Mouse (Mus musculus) lung, adult 18-20 months (tissue): ENCODE measurements at regions not wholly inside any gene's neighbourhood (a gene's known extent, or its start where the extent isn't known, plus 50 kb on each side); places are given as distances from the start of the nearest gene placed in this dataset.
A peak's percentile ranks its signal among the peaks of the same experiment; 100 is the strongest.

ENCODE experiments used
- DNase-seq, 2 experiments: peaks; one replicate each; pipeline ENCODE4 v3.0.0; 2022; ENCODE audit warnings: mixed read lengths in 2 of 2

DNA sequence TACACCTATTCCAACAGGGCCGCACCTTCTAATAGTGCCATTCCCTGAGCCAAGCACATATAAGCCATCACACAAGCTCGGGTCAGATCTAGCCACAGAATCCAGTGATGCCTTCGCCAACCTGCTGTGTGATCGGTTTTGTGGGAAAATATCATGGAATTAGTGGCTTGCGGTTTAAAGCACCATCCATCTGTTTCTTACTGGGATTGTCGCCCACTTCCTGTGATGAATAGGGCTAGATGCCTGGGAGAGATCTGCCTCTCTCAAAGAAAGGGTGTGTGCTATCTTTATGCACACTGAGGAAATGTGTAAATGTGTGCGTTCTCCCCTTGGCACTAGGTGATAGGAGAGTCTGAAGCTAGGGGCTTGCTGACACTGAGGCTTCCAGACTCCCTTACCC lies 154.5 kb upstream of the Smim23 start:
- DNase-seq = no peak

DNA sequence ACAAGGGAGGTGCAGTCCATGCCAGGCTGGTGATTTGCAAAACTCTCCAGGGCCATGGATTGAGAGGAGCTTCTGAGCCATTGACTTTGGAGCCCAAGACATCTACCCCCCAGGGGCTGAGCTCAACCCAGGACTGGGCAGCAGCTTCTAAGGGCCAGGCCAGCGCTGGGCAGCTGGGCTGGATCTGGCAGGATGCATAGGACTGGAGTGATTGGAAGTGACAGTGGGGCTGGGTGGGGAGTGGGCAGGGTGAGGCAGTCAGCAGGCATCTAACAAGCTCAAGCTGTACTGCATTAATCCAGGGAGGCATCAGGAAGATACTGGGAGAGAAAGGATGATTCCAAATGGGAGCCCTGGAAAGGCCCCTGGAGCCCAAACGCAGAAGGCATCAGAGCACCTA lies 152.2 kb upstream of the Smim23 start:
- no peak for DNase-seq

DNA sequence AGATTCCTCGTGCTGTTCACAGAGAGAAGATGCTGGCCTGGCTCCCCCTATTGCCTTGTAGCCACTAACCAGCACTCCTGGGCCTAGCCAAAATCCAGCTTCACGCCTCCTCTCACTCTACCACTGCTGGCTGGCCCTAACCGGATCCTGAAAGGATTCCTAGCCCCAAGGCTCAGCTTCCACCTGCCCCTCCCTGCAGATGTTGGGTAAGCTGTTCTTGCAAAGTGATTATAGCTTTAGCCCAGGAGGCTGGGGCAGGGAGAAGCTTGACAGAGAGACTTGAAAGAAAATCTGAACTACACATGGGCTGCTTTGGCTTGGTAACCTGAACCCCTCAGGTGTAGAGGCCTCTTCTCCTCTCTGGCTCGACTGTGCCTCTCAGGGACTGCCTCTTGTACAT lies 149.0 kb upstream of the Smim23 start:
- DNase-seq = no peak

DNA sequence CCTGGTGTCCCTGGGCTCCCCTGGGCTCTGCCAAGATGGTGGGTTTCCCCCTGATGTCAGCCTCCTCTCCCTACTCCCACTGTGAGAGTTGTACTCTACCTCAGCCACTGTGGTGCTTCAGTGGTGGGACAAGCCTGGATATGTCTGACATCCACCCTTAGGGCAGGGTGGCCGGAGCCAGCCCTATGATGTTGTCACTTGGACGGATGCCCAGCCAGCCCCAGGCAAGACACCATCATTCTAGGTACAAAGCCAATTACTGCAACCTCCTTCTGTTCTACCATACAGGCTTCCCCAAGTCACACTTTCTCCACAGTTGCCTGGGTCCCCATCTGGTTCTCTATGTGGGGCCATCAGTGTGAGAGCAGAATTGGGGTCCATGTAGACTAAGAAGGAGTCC lies 141.0 kb upstream of the Smim23 start:
- DNase-seq = no peak

DNA sequence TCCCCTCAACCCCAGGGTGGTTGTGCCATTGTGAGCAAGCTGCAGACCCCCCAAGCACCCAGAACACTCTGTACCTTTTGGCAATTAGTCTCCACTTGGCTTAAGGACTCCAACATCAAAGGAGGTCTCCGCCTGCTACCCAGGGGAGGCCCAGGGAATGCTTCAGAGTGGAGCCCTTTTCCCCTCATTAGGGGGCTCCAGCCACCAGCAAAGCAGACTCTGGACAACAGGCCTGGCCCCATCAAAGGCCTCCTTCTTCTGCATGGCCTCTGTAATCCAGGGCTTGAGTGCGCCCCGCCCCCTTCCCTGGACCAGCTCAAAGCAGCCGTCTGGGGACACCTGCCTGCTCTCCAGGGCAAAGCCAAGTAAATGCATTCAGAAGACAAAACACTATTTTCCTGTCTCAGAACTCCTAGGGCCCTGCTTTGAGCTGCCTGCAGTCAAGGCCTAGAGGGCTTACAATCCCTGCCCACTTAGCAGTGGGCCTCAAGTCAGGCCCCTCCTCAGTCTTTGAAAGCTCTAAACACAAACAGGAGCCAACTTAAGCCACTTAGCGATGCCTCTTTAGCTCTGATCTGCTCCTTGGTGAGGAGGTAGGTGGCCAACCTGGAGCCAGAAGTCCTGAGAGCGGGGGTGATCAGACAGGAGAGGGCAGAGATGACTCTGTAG lies 139.4 kb upstream of the Smim23 start:
- no peak for DNase-seq

DNA sequence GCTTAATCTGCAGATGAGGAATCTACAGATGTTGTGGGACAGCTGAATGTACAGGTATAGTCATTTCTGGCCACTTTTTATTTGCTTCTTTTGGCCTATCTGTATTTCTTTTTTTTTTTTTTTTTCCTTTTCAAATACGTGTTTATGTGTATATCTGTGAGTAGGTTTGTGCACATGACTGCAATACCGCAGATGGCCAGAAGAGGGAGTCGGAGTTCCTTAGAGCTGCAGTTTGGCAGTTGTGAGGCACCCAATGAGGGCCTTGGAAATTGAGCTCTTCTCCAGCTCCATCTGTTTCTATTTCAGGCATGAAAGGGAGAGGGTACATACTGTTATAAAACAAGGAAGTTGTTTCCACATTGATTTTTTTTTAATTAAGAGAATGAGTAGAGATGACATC lies 137.2 kb upstream of the Smim23 start:
- no peak for DNase-seq

DNA sequence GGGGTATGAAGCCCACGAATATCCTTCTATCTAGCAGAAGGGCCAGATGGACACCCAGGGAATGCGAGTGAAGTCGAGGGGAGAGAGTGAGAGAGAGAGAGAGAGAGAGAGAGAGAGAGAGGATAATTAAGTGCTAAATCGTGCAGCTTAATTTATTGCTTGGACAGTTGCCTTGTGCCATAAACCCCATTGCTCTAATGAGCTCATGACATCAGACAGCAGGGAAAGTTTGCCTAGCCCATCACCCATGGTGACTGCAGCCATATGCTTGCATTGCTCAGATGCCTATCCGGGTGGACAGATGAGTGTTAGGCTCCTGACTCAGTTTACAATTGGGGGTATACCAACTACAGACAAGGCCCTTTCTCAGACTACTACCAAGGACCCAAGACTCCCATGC lies 134.6 kb upstream of the Smim23 start:
- no peak for DNase-seq

DNA sequence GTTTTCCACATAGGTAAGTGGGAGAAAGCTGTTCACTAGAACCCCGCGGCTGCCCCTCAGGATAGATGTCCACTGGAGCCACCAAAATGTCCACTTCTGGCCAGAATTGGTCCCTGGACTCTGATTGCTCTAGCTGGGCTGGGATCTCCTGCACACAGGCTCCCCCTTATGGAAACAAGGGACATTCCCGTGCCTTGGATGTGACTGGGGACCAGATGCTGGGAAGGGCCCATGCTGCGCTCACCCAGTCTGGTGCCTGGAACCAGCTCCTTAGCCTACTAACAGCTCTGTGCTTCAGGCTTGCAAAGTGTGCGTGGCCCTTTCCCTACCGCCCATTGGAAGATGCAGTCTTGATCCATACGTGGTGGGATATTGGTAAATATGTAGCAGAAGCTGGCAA lies 132.6 kb upstream of the Smim23 start:
- peak in 1 of 2 experiments; percentile 10 for DNase-seq

DNA sequence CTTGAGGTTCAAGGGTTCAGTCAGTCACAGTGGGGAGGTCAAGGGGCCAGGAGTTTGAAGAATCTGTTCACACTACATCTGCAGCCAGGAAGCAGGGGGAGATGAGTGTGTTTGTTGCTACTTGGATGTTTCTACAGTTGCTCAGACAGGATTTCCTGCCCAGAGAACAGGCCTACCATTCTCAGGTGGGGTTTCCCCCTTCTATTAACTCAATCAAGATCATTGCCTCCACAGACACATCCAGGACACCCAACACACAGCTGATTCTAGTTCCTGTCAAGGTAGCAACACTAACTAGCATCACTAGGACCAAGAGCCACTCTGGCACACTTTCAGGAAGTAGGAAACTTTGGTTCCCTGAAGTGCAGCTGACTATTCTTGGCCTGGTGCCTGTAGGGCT lies 127.9 kb upstream of the Smim23 start:
- no peak for DNase-seq

DNA sequence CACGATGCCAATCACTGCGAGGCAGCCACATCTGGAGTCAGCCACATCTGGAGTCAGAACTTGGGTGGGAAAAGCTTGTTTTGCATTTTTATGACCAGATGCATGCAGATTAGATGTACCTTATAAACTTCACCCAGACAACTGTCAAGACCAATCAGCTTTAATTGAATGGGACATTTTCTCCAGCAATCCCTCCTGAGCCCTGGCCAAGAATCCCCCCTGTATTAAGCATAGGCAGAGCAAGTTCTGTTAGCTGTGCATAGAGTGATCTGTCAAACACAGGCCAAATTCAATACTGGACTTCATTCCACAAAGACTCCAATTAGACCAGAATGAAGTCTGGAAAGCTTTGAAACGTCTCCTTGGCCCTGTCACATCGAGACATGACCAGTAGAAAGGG lies 123.7 kb upstream of the Smim23 start:
- no peak for DNase-seq

DNA sequence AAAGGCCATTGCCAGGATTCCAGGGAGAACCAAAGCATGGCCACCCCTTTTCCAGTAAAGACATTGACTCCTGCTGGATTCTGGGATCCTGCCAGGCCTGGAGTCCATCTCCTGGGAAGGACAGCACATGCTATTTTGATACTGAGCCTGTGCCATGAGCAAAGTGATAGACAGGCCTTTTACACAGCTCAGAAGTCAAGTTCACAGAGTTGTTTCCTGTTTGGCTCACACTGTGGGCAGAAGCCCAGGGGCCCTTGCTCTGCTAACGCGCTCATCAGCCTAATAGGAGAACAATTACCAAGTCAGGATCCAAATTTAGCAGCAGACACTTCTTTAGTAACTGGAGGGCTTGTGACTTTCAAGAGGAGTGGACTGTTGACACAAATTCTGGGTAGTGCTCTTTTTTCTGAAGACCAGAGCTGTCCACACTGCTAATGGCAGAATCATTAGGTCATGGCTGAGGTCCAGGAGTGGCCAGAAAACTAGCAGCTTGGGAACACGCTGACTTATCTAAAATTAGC lies 122.1 kb upstream of the Smim23 start:
- no peak for DNase-seq

DNA sequence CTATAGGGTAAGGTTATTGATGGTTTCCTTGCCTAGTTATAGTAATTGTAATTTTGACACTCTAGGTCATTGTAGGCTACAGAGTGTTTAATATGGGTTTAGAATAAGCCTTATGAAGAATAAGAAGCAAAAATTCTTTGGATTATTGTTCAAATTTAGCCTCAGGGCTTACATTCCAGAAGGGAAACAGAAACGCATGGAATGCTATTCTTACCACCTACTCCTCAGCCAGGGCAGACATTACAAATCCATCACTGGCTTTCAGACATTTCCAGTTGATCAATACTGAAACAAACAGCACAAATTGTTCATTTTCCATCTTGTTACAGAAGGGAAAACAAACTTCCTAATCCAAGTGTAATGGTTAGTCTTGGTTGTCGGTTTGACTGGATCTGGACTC lies 120.7 kb upstream of the Smim23 start:
- no peak for DNase-seq

DNA sequence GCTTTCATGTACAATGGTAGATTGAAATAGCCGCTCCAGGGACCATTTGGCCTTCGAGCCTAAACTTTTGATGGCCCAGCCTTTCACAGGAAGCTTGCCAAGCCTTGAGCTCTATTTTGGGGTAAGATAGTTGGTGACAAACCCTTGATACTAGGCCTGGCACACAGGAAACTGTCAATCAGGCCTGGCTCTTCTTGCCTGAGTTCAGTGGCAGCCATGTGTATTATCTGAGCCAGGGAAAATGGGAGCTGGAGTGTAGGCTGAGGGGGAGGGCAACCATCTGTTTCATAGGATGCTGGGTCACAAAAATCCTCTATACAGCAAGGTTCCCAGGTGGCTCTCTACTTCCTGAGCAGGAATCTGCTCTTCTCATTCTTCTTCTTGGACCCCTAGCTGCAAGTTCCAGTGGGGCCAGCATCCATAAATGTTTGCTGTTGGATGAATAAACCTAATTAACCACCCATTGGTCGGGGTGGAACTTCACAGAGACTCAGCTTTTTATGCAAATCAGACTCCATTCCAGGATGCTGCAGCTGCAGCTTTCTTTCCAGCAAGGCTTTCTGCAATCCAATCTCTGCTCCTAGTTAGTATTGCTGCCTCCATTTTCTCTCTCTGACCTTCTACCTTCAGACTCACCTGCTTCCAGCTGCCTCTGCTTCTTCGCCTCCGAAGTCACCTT lies 117.1 kb upstream of the Smim23 start:
- no peak for DNase-seq

DNA sequence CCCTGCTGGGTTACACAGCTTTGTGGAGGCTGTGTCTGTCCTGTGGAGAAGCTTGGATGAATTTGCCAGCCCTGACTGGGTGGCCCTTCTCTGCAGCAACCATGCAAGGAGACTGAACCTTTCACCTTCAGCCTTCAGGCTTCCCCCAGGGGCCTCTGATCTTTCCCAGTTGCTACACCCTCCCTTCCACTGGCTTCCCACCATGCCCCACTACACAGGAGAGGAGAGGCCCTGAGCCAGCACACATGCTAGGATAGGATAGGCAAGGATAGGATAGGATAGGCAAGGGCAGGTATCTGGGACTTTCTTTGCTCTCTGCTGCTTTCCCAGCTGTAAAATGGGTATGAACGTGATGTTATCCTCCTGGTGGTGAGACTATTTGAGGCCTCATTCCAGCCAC lies 114.7 kb upstream of the Smim23 start:
- DNase-seq = no peak

DNA sequence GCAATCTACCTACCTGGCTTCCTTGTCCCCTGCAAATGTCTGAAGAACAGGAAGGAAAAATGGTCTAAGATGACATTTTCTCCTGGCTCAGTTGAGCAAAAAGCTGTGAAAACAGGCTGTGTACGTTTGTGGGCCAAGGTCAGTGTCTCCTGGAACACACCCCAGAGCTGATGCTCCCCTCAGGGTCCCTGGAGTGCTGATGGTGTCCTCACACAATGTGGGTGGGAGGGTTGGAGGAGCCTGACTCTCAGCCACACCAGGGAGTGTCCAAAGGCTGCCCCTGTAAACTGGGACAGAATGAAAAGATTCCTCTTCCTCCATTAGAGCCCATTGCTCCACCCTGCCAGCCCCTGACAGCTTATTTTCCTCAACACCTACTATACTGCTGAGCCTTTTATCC lies 112.8 kb upstream of the Smim23 start:
- DNase-seq = no peak

DNA sequence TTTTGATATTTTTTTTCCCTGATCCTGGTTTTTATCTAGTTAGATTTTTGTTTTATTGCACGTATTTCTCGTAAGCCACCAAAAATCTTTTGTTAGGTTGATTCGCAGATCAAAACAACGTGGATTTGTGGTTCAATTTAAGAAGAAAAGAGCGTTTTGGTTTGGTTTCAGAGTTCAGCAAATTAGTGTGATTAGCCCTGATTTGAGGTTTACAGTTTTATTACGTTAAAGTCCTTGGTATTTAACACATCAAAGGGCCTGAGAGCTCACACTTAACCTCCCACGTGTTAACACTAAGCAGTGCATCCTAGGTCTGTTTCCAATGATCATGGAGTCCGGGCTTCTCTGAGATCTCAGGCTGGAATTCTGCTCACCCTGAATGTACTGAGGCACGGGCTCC lies 107.5 kb upstream of the Smim23 start:
- no peak for DNase-seq

DNA sequence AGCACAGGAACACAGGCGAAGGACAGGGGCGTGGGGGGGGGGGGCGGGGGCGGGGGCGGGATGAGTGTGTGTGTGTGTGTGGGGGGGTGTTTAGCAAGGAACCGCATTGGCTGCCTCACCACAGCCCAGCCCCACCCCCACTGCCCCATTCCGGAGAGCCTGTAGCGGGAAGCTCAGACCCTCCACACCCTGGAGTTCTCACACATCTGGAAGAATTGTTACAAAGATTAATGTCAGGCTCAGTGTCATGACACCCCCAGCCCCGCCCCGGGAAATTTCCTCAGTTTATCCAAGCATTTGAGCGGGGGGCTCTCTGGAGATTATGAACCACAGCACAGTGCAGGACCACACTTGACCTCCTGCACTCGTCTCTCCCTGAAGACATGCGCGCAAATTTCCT lies 106.6 kb upstream of the Smim23 start:
- DNase-seq = no peak

DNA sequence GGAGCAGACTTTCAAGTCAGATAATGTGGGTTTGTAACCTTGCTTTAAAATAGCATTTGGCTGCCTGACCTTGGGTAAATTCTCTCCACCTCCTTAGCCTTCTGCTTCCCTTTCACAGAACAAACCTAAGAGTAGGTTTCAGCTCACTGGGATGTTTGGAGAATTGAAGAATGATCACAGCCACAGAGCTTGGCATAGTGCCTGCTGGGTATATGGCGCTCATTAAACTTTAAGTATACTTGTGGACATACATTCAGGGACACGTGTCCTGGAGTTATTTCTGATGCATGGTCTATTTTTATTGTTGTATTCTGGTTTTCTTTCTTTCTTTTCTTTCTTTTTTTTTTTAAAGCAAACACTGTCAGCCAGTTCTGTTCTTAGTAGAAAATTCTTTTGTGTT lies 104.4 kb upstream of the Smim23 start:
- DNase-seq = no peak

DNA sequence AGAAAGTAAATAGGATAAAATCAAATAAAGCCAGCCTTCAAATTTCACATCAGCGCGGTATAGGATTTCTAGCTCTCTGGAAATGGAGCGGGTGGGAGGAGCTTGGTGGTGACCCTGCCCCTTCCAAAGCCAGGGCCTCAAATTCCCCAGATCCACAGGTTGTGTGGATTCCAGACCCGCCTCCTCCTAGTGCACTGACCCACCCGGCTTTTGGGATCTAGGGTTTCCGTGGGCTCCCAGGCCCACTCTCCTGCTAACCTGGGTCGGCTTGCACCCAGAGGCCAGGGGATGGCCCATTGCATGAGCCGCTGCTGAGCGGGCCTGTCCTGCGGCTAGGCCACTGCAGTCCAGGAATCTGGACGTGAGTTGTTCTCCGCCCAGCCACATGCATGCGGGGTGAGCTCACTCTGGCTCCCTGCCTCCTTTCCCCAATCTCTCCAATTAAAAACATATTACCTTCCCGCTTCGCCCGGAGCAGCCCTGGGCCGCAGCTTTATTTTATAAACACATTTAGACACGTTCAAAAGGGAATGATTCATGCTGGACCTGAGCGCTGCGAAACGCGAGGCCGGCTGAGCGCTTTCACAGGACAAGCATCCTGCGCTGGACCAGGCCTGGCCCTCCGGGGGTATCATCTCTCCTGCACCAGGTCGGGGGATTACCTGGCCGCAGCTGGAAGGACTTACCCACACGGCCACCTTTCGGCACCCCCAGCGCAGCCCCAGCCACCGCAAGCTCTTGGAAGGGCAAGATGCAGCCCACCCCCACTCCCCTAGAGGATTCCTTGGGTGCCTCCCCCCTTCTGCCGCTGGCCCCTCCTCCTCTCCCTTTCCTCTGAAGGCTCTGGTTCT lies 101.2 kb upstream of the Smim23 start:
- DNase-seq = peak; percentile 27 to 28

DNA sequence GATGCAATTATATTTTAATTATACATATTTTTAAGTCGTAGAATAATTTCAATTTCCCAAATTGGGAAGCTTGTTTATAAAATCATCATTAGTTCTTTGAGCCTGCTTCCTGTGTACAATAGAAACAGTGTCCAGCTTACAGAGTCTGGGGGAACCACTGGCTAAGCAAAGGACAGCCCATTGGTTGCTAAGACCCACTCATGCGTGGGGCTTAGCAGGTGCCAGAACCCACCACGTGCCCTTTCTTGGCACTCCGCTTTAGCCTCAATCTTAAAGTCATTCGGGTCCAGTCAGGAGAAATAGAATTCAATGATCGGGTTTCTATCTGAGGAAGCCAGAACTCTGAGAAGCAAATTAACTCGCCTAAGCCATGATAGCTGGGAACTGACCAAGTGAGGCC lies 100.5 kb upstream of the Smim23 start:
- no peak for DNase-seq

DNA sequence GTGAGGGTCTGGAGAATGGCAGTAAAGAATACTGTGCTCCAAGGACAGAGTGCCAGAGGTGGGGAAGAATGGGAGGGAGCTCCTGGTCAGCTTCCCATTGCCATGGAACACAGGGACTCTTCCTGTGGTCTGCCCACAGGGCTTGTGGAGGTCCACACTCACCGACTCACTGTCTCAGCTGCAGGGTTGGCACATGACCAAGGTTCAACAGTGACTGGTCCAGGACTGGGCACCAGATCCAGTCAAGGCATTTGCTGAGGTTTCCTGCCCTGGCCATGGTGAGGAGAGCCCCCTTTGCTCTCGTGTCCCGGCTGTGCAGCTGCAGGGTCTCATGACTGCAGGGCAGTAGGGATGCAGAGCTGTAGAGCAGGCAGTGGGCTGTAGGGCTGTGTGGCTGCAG lies 88.7 kb upstream of the Smim23 start:
- no peak for DNase-seq

DNA sequence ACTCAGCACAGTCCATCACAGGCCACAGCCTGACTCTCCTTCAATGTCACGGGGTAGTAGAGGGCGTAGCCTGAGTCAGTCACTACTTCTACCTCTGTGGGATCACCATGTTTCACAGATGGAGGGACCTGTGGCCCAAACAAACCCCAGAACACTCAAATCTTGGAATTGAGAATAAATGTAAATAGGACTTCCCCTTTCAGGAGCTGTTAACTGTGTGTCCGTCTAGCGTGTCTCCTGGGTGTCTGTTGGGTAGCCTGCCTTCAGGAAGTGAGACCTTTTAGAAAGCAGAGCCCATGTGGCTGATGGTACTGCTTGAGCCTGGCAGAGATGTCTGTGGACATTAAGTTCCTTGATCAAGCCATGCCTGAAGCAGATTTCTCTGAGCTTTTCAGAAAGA lies 87.4 kb upstream of the Smim23 start:
- DNase-seq = no peak

DNA sequence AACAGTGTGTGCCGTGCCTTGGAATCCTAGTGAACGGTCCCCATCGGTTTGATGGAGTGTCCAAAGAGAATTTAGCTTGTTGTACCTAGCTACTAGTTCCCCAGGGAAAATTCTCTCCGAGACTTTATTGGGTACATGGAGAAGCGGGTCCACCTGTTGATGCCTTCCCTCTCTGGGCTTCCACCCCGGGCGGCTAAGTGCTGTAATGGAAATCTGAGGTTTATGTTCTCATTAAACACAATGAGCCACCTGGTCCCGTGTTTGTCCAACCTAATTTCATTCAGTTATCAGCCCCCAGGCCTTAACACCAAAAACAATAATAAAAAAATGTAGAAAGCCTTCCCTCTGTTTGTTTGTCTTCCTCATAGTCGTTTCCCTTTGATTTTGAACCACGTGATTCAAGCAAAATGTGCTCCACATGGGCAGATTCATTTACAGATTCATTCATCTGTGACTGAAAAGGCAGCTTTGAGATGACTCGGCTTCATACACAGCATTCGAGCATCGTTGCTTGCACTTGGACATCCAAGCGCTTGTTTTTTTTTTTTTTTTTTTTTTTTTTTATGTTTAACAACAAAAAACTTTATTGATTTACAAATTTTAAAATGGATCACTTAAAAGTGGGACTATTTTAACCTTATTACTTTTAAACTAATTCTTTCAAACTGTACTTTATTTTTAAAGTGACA lies 84.5 kb upstream of the Smim23 start:
- DNase-seq = no peak
